Mouse (Mus musculus) testis, postnatal 10 days (tissue): ENCODE results near the gene H2al1b.
"Not testable (repeated sequence)": the region's sequence is repeated elsewhere in the genome, so short reads cannot be mapped to it uniquely, and the experiment has no call there.

Source experiments
- DNase-seq: peaks from one replicate; pipeline ENCODE4 v3.0.0; 2021; ENCODE audit warnings: low spot score

Gene H2al1b

DNA sequence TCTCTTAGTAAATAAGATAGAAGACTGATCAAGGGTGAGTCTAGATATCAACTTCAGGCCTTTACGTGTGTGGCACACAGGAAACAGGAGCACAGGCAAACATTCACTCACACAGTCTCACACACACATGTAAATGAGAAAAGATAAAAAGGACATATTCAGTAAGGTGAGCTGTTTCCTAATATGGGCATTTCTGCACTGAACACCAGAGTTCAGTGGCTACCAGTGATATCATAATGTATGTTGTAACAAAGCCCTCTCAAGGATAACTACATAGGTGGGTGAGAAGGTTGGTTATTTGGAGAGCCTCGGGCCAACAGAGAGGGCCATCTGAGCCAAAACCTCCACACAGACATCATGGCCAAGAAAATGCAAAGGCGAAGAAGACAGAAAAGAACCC is at the start of gene H2al1b:
H2al1b (plus strand) TSS at position 301 of the 400 bp plus-strand sequence.
- not testable (repeated sequence) for DNase-seq

DNA sequence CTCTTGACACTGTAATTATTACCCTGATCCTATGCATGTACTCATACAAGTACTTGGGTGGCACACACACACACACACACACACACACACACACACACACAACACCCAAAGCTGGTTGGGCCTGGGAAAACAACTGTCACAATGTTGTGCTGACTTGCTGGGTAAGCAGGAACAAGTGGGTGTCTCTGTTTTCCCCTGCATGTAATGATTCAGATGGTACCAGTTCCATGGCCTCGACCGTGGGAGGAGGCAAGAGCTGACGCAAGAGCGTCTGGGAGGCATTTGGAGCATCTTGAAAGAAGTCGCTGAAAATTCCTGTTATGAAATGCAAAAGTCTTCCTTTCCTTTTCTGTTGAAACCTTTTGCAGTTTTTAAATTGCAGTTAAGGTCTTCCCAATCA is 48.2 kb upstream of the H2al1b start:
- no peak for DNase-seq

DNA sequence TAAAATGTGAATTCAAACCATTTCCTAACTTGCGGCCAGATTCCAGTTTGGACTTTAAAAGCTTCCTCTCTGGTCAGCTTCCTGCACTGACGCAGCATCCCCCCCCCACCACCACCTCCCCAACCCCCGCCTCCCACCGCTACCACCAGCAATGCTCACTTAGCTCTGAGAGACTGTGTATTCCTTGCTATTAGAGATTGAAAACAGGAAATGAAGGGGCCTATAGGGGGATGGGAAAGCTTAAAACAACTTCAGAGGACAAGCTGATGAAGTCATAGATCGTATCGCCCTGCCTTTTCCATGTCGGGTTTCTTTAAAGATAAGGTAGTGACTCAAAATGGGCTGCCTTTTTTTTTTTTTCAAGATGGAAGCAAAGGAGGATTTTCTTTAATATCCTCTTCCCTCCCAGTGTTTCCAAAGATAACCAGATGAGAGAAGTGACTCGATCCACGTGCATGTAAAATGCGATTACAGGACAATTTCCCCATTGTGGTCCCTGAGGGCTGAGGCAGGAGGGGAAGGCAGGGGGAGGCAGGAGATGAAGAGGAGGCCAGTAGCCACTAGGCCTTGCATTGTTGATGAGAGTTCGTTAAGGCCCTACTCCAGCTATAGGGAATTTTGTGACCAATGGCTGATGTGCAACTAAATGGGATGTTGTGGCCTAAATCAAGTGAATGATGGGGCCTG is 47.6 kb upstream of the H2al1b start:
- DNase-seq: no peak

DNA sequence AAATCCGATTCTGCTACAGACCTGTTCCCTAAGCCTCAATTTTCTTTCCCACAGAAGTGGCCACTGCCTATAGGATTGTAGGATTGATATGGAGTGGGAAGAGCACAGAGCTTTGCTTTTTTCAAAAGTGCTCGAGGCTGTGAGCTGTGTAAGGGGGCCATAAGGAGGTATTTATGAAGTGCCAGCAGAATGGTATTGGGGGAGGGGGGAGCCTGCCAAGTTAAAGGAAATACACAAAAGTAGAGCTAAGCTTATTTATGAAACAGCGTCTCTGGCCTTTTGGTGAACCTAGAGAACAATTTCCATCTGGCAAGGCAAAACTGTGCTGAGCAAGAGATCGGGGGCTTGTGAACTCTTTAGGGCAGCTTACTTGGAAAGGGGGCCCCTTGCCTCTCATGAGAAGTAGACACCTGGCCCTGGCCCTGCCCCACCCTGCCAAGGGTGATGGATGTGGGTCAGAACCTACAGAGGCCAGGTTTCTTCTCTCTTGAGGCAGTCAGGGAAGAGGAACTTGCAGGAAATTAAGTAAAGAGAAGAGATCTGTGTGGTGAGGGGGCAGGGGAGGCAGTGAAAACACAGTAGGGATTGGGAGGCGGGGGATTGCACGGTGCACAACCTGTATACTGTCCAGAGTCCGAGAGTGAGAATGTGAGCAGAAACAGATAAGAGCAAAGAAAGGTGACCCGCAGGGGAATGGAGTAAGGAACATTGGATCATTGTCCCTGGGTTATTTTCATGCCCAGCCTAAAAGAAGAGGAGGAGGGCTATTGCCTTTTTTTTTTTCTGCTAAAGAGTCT is 46.5 kb upstream of the H2al1b start:
- no peak for DNase-seq

DNA sequence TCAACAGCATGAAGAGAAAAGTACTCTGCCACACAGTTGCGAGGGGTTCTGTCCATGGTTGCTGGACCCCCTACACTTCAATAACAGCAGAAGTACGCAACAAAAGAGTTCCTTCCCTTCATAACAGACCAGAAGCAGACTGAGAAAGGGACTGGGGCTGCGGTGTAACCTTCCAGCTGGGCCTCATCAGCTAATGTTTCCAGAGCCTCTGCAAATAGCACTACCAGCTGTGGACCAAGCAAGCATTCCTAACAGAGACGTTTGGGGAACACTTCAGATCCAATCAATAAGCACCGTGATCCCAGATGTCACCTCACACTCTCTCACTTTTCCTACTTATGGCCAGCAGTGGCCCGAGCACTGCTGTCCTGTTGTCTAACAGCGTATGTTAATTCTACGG is 37.3 kb upstream of the H2al1b start:
- DNase-seq: no peak

DNA sequence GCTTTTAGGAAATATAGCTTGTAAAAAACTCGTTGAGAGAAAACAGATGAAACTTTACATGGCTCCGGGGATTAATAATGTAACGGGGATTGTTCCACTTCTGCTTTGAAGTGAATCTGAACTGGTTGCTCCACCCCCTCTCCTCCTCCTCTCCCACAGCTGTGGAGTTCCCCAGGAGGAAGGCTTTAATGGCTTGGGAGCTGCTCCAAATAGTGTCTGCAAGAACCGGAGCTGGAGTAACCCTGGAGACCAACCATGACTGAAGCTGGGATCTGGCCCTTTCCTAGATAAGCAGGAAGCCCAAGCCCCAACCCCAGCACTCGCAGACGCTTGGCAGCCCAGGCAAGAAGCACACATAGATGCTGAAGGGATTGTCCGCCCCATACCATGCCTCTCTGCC is 34.4 kb upstream of the H2al1b start:
- DNase-seq: no peak

DNA sequence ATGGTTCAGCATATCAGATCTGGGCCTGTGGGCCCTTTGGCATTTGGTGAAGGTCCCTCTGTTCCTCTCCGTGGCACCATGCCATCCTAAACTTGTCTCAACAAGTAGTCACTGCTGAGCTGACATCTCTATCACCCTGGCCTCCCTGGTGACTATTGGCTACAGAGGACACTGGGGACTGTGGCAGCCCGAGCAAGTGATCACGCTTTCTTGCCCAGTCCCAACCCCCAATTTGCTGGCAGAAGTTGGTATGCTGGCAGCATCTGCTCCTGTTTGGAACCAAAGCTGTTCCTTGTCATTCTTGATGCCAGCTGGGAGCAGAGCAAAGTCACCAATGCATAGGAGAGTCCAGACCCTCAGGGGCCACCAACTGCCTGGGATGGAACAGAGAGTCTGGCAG is 33.2 kb upstream of the H2al1b start:
- DNase-seq: no peak

DNA sequence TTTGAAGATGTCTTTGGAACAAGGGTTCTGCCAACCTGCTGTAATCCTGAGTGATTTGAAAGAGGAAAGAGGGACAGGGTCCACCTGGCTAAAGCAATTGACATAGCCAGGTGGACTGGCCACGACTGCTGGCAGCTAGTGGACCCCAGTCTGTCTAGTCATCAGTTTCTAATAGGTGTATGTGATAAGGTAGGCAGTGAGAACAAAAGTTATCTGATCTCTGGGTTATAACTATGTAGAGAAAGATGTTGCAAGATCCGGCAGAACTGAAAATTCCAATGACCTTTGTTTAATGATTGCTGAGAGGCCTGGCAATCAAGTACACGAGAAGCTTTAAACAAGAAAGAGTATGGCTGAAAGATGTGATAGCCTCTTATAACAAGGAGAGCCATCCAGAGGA is 29.0 kb upstream of the H2al1b start:
- DNase-seq: no peak

DNA sequence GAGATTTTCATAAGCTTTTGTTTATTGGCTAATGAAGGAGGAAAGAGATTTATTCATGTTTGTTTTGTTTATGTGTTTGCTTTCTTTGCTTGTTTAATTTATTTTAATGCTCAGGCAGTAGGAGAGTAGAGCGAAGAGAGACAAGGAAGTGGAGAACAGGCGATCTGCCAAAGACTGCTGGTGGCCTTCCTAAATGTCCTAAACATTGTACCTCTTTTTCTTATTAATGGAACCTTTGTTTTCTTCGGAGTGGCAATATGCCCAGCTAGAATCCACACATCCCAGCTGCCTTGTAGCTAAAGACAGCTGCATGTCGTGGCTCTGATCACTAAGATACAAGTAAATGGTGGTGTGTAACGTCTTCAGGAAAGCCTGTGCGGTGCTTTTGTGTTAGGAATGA is 25.1 kb upstream of the H2al1b start:
- no peak for DNase-seq

DNA sequence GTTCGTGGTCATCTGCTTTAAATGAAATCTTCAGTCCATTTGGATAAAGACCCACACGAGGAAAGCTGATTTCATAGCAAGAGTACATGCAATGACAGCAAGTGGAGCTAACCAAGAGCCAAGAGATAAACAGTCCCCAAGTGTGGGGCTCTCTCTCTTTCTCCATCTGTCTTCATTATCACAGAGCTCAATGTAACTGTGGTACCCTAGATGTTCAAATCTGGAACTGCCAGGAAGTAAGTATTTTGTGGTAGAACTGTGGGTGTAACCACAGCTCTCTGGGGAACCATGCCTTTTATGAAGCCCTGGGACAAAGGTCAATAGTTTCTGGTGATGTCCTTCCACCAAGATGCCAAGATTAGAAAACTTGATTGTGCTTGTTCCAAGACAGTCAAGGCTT is 21.5 kb upstream of the H2al1b start:
- DNase-seq: no peak

DNA sequence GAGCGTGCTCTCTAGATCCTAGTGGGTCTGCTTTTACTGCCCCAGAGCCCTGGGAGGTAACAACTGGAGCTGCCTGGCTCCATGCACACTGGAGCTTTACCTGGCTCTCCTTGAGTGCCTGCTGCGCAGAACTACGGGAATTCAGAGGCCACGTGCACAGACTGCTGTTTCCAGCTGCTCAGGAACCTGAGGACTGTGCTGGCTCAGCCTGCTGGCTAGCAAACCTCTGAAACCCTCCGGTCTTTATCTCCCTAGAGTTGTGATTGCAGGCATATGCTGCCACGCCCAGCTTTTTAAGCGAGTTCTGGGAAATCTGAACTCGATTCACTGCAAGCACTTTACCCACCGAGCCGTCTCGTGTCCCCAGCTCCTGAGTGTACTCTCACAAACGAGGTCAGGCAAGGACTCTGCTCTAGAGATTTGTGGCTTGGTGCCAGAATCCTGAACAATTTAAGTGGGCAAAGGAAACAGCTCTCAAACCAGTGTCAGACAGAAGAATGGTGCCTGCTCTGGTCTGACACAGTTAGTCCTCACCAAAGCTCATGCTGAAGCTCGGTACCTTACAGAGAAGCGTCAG is 13.8 kb upstream of the H2al1b start:
- DNase-seq: no peak

DNA sequence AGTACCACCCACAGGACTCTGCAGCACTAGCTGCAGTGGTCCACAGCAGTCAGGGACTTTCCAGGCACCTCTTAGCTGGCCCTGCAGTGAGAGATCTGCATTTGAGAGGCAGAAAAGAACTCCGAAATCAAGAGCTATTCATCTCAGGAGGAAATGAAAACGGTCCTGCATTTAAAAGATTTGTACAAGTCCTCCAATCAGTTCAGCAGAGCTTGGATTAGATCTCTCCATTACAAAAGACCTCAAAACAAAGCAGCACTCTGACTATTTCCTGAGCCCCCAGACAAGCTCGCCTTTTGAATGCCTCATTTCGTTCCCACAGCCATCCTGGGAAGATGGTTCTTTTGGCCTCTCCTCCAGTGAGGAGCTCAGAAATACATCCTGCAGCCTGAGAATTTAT is 13.0 kb upstream of the H2al1b start:
- no peak for DNase-seq

DNA sequence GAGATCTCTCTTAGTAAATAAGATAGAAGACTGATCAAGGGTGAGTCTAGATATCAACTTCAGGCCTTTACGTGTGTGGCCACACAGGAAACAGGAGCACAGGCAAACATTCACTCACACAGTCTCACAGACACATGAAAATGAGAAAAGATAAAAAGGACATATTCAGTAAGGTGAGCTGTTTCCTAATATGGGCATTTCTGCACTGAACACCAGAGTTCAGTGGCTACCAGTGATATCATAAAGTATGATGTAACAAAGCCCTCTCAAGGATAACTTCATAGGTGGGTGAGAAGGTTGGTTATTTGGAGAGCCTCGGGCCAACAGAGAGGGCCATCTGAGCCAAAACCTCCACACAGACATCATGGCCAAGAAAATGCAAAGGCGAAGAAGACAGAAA is 3.3 kb upstream of the H2al1b start, which contains the start of gene H2al1a:
H2al1a (plus strand) TSS at position 301 of the 400 bp plus-strand sequence.
- DNase-seq: not testable (repeated sequence)

DNA sequence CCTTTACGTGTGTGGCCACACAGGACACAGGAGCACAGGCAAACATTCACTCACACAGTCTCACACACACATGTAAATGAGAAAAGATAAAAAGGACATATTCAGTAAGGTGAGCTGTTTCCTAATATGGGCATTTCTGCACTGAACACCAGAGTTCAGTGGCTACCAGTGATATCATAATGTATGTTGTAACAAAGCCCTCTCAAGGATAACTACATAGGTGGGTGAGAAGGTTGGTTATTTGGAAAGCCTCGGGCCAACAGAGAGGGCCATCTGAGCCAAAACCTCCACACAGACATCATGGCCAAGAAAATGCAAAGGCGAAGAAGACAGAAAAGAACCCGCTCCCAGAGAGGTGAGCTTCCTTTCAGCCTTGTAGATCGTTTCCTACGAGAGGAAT is 3.1 kb downstream of the H2al1b start, which contains the start of gene H2al1c:
H2al1c (plus strand) TSS at position 301 of the 400 bp plus-strand sequence.
- not testable (repeated sequence) for DNase-seq

DNA sequence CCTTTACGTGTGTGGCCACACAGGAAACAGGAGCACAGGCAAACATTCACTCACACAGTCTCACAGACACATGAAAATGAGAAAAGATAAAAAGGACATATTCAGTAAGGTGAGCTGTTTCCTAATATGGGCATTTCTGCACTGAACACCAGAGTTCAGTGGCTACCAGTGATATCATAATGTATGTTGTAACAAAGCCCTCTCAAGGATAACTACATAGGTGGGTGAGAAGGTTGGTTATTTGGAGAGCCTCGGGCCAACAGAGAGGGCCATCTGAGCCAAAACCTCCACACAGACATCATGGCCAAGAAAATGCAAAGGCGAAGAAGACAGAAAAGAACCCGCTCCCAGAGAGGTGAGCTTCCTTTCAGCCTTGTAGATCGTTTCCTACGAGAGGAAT is 6.3 kb downstream of the H2al1b start, which contains the start of gene H2al1d:
H2al1d (plus strand) TSS at position 301 of the 400 bp plus-strand sequence.
- DNase-seq: not testable (repeated sequence)

DNA sequence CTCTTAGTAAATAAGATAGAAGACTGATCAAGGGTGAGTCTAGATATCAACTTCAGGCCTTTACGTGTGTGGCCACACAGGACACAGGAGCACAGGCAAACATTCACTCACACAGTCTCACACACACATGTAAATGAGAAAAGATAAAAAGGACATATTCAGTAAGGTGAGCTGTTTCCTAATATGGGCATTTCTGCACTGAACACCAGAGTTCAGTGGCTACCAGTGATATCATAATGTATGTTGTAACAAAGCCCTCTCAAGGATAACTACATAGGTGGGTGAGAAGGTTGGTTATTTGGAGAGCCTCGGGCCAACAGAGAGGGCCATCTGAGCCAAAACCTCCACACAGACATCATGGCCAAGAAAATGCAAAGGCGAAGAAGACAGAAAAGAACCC is 9.4 kb downstream of the H2al1b start, which contains the start of gene H2al1e:
H2al1e (plus strand) TSS at position 301 of the 400 bp plus-strand sequence.
- DNase-seq: not testable (repeated sequence)

DNA sequence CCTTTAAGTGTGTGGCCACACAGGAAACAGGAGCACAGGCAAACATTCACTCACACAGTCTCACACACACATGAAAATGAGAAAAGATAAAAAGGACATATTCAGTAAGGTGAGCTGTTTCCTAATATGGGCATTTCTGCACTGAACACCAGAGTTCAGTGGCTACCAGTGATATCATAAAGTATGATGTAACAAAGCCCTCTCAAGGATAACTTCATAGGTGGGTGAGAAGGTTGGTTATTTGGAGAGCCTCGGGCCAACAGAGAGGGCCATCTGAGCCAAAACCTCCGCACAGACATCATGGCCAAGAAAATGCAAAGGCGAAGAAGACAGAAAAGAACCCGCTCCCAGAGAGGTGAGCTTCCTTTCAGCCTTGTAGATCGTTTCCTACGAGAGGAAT is 12.6 kb downstream of the H2al1b start, which contains the start of gene H2al1f:
H2al1f (plus strand) TSS at position 301 of the 400 bp plus-strand sequence.
- DNase-seq: not testable (repeated sequence)

DNA sequence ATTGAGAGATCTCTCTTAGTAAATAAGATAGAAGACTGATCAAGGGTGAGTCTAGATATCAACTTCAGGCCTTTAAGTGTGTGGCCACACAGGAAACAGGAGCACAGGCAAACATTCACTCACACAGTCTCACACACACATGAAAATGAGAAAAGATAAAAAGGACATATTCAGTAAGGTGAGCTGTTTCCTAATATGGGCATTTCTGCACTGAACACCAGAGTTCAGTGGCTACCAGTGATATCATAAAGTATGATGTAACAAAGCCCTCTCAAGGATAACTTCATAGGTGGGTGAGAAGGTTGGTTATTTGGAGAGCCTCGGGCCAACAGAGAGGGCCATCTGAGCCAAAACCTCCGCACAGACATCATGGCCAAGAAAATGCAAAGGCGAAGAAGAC is 15.7 kb downstream of the H2al1b start, which contains the start of gene H2al1g:
H2al1g (plus strand) TSS at position 301 of the 400 bp plus-strand sequence.
- not testable (repeated sequence) for DNase-seq

DNA sequence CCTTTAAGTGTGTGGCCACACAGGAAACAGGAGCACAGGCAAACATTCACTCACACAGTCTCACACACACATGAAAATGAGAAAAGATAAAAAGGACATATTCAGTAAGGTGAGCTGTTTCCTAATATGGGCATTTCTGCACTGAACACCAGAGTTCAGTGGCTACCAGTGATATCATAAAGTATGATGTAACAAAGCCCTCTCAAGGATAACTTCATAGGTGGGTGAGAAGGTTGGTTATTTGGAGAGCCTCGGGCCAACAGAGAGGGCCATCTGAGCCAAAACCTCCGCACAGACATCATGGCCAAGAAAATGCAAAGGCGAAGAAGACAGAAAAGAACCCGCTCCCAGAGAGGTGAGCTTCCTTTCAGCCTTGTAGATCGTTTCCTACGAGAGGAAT is 19.0 kb downstream of the H2al1b start, which contains the start of gene H2al1h:
H2al1h (plus strand) TSS at position 301 of the 400 bp plus-strand sequence.
- DNase-seq: not testable (repeated sequence)

DNA sequence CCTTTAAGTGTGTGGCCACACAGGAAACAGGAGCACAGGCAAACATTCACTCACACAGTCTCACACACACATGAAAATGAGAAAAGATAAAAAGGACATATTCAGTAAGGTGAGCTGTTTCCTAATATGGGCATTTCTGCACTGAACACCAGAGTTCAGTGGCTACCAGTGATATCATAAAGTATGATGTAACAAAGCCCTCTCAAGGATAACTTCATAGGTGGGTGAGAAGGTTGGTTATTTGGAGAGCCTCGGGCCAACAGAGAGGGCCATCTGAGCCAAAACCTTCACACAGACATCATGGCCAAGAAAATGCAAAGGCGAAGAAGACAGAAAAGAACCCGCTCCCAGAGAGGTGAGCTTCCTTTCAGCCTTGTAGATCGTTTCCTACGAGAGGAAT is 22.1 kb downstream of the H2al1b start, which contains the start of gene H2al1i:
H2al1i (plus strand) TSS at position 301 of the 400 bp plus-strand sequence.
- DNase-seq: not testable (repeated sequence)

DNA sequence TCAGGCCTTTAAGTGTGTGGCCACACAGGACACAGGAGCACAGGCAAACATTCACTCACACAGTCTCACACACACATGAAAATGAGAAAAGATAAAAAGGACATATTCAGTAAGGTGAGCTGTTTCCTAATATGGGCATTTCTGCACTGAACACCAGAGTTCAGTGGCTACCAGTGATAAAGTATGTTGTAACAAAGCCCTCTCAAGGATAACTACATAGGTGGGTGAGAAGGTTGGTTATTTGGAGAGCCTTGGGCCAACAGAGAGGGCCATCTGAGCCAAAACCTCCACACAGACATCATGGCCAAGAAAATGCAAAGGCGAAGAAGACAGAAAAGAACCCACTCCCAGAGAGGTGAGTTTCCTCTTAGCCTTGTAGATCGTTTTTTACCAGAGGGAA is 25.3 kb downstream of the H2al1b start, which contains the start of gene H2al1j:
H2al1j (plus strand) TSS at position 301 of the 400 bp plus-strand sequence.
- not testable (repeated sequence) for DNase-seq

DNA sequence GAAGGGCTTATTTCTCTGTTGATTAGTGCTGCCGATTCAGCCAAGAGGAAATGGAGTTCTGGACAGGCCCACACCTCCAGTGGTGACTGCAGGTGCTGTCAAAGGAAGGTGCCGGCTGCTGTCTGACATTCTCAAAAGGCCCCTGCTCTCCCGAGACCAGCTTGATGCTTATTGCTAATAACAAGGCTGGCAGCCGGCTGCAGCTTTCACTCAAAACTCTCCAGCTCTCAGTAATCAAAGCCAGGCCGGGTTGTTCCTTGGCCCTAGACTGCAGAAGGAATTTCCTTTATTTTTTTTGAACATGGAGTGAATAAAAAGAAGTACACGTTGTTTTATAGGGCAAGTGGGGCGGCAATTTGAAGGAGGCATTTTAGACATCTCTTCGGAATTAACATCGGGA is 43.5 kb downstream of the H2al1b start:
- DNase-seq: no peak
